Mouse (Mus musculus): ENCODE measurements at regions not wholly inside any gene's neighbourhood (a gene's known extent, or its start where the extent isn't known, plus 50 kb on each side); places are given as distances from the start of the nearest gene placed in this dataset.
A peak's percentile ranks its signal among the peaks of the same experiment; 100 is the strongest.

DNA sequence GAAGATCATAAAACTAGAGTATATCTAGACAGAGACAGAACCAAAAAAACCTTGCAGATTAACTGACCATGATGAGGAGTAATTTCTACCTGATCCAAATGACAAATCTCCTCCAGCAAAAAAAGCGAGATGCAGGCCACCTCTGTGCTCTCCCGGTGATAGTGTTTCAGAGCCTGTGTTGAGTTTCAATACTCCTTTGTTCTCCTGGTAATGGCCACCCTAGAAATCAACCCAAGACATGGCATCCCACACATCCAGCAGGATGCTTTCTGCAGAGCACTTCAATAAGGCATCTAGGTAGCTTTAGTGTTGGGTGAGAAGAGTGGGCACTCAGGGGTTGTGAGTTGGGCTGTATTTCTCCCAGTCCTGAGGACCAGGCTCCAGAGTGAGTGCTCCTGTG is 371.3 kb upstream of the Sall1 start:
- no peaks in the 10 kb centered on the region for H3K36me3 ChIP-seq (ENCODE audit: control insufficient read depth, insufficient read depth, low read length)
- no peaks in the 10 kb centered on the region; the same call in 1 of the 2 replicates for H3K4me1 ChIP-seq (replicated peaks; ENCODE audit: control insufficient read depth, insufficient read depth, low read length)
- H3K4me3 ChIP-seq (ENCODE audit: low read depth, low read length): no peak overlapping the region
- ATAC-seq (replicated peaks; ENCODE audit: low FRiP score) (no peak), DNase-seq (ENCODE audit: low spot score) (no peak)
- H3K27me3 ChIP-seq (ENCODE audit: control insufficient read depth, insufficient read depth, low read length): no peaks in the 10 kb centered on the region
- 83% methylated on average over 2 of the region's 2 CpGs for WGBS
- no peak overlapping the region for H3K27ac ChIP-seq (ENCODE audit: low read depth, low read length)
- H3K9ac ChIP-seq (ENCODE audit: low read length): no peak overlapping the region
- H3K4me2 ChIP-seq (ENCODE audit: low read depth, low read length, severe bottlenecking): no peak overlapping the region
- H3K9me3 ChIP-seq (ENCODE audit: control insufficient read depth, low read length): no peaks in the 10 kb centered on the region

DNA sequence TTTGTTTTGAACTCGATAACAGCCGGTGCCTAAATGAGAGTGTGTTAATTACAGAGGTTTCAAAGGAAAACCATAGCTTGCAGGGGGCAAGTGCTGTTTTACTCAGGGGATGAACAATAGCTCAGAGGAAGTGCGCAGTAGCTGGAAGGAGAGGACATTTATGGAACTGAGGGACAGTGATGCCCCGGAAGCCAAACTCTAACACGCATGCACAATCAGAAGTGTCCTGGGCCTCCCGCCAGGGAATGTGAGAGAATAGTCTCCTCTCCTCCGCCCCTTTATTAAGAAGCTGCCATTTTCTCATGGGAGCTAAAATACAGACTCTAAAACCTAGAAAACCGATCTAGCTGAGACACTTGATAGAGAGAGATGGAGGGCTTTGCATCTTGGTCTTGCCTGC is 368.5 kb upstream of the Sall1 start:
- WGBS: 76% methylated on average over 8 of the region's 8 CpGs
- Histone ChIP-seq H3K9ac (ENCODE audit: low read length) (no peak overlapping the region), H3K9me3 (ENCODE audit: control insufficient read depth, low read length) (no peaks in the 10 kb centered on the region), H3K4me1 (replicated peaks; ENCODE audit: control insufficient read depth, insufficient read depth, low read length) (no peaks in the 10 kb centered on the region; the same call in 1 of the 2 replicates), H3K4me2 (ENCODE audit: low read depth, low read length, severe bottlenecking) (no peak overlapping the region), H3K36me3 (ENCODE audit: control insufficient read depth, insufficient read depth, low read length) (no peaks in the 10 kb centered on the region), H3K27ac (ENCODE audit: low read depth, low read length) (no peak overlapping the region), H3K27me3 (ENCODE audit: control insufficient read depth, insufficient read depth, low read length) (no peaks in the 10 kb centered on the region), H3K4me3 (ENCODE audit: low read depth, low read length) (no peak overlapping the region)
- DNase-seq (ENCODE audit: low spot score) (no peak), ATAC-seq (replicated peaks; ENCODE audit: low FRiP score) (no peak)

DNA sequence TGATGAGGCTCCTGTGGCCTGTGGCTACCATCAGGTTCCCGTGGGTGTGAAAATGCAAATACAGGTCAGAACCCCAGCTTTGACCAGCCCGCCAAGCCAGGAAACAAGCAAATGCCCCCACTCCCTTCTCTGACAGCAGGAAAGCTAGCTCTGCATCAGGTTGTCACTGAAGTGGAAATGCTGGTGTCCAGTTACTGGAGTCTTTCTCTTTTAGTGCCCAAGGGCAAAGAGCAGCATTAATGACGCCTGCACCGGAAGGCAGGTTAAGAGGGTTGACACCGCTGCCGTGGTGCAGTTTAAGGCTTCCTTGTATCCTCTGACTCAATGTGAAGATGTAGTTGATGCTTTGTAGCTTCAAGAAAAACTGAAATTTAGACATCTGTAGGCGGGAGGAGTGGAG is 368.1 kb upstream of the Sall1 start:
- 28% methylated on average over 7 of the region's 7 CpGs for WGBS
- DNase-seq (ENCODE audit: low spot score): no peak
- ATAC-seq (replicated peaks; ENCODE audit: low FRiP score): no peak
- Histone ChIP-seq H3K36me3 (ENCODE audit: control insufficient read depth, insufficient read depth, low read length) (no peaks in the 10 kb centered on the region), H3K4me3 (ENCODE audit: low read depth, low read length) (no peak overlapping the region), H3K4me2 (ENCODE audit: low read depth, low read length, severe bottlenecking) (no peak overlapping the region), H3K4me1 (replicated peaks; ENCODE audit: control insufficient read depth, insufficient read depth, low read length) (no peaks in the 10 kb centered on the region; the same call in 1 of the 2 replicates), H3K27ac (ENCODE audit: low read depth, low read length) (no peak overlapping the region), H3K9ac (ENCODE audit: low read length) (no peak overlapping the region), H3K9me3 (ENCODE audit: control insufficient read depth, low read length) (no peaks in the 10 kb centered on the region), H3K27me3 (ENCODE audit: control insufficient read depth, insufficient read depth, low read length) (no peaks in the 10 kb centered on the region)

DNA sequence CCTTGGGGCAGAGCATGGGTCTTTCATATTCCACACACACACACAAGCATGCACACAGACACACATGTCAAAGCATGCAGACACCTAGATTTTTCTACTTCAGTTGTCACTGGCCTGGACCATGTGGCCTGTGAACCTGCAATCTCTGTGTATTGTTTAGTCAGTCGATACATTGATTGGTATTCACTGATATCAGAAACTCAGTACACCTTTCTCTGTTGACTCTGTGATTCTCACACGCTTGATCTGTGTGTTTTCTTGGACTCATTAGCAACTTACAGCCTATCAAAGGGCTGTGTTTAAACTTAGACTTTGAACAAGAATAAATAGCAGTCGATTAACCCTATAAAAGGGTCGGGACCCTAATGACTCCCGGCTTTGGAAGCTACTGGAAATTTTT is 362.7 kb upstream of the Sall1 start:
- Histone ChIP-seq H3K27ac (ENCODE audit: low read depth, low read length) (no peak overlapping the region), H3K9ac (ENCODE audit: low read length) (no peak overlapping the region), H3K4me2 (ENCODE audit: low read depth, low read length, severe bottlenecking) (no peak overlapping the region), H3K4me3 (ENCODE audit: low read depth, low read length) (no peak overlapping the region), H3K27me3 (ENCODE audit: control insufficient read depth, insufficient read depth, low read length) (no peaks in the 10 kb centered on the region), H3K9me3 (ENCODE audit: control insufficient read depth, low read length) (no peaks in the 10 kb centered on the region), H3K36me3 (ENCODE audit: control insufficient read depth, insufficient read depth, low read length) (no peaks in the 10 kb centered on the region), H3K4me1 (replicated peaks; ENCODE audit: control insufficient read depth, insufficient read depth, low read length) (no peaks in the 10 kb centered on the region)
- no peak for DNase-seq (ENCODE audit: low spot score)
- WGBS: 90% methylated on average over 5 of the region's 5 CpGs
- no peak for ATAC-seq (replicated peaks; ENCODE audit: low FRiP score)

DNA sequence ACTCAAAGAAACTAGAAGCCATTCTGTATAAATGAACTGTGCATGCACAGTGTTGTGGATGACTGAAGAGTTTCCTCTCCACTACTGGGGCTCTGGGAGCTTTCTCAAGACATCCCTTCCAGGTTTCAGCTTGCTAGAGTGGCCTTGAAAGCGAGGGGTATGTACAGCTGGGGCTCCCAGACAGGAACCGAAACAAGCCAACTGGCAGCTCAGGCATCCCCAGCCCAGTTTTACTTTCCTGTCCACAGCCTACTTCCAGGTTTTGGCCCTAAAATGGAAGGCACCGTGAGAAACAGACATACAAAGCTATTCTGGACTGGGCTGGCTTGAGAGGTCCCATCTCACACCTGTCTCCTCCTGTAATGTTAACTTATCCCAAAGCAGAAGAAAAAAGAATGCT is 360.3 kb upstream of the Sall1 start:
- ATAC-seq (replicated peaks; ENCODE audit: low FRiP score) (no peak), DNase-seq (ENCODE audit: low spot score) (no peak)
- Histone ChIP-seq H3K9me3 (ENCODE audit: control insufficient read depth, low read length) (no peaks in the 10 kb centered on the region), H3K4me2 (ENCODE audit: low read depth, low read length, severe bottlenecking) (no peak overlapping the region), H3K9ac (ENCODE audit: low read length) (no peak overlapping the region), H3K4me1 (replicated peaks; ENCODE audit: control insufficient read depth, insufficient read depth, low read length) (no peaks in the 10 kb centered on the region), H3K27ac (ENCODE audit: low read depth, low read length) (no peak overlapping the region), H3K4me3 (ENCODE audit: low read depth, low read length) (no peak overlapping the region), H3K36me3 (ENCODE audit: control insufficient read depth, insufficient read depth, low read length) (no peaks in the 10 kb centered on the region), H3K27me3 (ENCODE audit: control insufficient read depth, insufficient read depth, low read length) (no peaks in the 10 kb centered on the region)
- WGBS: 93% methylated on average over 3 of the region's 3 CpGs

DNA sequence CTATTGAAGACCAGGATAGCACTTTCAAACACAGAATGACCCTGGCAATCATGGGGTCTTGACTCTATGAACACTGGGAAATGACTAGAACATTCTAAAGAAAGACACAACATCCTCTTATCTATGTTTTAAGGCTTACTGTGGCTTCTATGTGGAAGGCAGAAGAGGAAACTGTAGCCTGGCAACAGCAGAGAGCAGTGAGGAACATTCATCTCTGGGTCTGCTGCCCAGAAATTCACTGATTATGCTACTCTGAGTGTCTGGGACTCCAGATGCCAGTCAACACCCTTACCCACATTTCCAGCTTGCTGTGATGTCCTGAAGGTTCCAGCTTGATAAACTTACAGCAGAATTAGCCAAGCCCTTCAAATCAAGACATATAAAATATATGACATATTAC is 352.7 kb upstream of the Sall1 start:
- H3K4me2 ChIP-seq (ENCODE audit: low read depth, low read length, severe bottlenecking): no peak overlapping the region
- no peak overlapping the region for H3K9ac ChIP-seq (ENCODE audit: low read length)
- H3K27ac ChIP-seq (ENCODE audit: low read depth, low read length): no peak overlapping the region
- no peaks in the 10 kb centered on the region for H3K36me3 ChIP-seq (ENCODE audit: control insufficient read depth, insufficient read depth, low read length)
- no peaks in the 10 kb centered on the region for H3K9me3 ChIP-seq (ENCODE audit: control insufficient read depth, low read length)
- ATAC-seq (replicated peaks; ENCODE audit: low FRiP score) (no peak), DNase-seq (ENCODE audit: low spot score) (no peak)
- H3K4me1 ChIP-seq (replicated peaks; ENCODE audit: control insufficient read depth, insufficient read depth, low read length): no peaks in the 10 kb centered on the region
- no peaks in the 10 kb centered on the region for H3K27me3 ChIP-seq (ENCODE audit: control insufficient read depth, insufficient read depth, low read length)
- H3K4me3 ChIP-seq (ENCODE audit: low read depth, low read length): no peak overlapping the region

DNA sequence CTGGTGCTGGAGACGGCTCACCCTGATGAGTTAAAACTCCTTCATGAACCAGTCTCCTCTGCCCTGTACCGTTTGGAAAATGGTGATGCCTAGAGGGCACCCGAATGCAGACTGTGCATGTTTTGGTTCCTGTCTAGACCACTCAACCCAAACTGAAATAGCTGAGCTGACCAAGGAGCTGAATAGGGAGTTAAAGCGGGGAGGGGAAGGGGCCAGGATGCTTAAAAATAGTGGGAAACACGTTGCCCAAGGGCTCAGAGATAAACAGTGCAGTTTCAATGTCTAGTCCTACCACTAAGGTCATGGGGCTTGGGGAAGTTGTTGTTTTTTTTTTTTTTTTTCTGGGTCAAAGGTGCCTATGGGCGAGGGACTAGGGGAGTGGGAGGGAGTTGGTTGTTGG is 348.8 kb upstream of the Sall1 start:
- no peak overlapping the region for H3K4me3 ChIP-seq (ENCODE audit: low read depth, low read length)
- DNase-seq (ENCODE audit: low spot score): no peak
- no peaks in the 10 kb centered on the region for H3K27me3 ChIP-seq (ENCODE audit: control insufficient read depth, insufficient read depth, low read length)
- H3K4me2 ChIP-seq (ENCODE audit: low read depth, low read length, severe bottlenecking): no peak overlapping the region
- no peak for ATAC-seq (replicated peaks; ENCODE audit: low FRiP score)
- no peak overlapping the region for H3K9ac ChIP-seq (ENCODE audit: low read length)
- no peaks in the 10 kb centered on the region for H3K36me3 ChIP-seq (ENCODE audit: control insufficient read depth, insufficient read depth, low read length)
- H3K4me1 ChIP-seq (replicated peaks; ENCODE audit: control insufficient read depth, insufficient read depth, low read length): peaks cover 13% of the 10 kb centered on the region; the same call in 1 of the 2 replicates
- H3K9me3 ChIP-seq (ENCODE audit: control insufficient read depth, low read length): no peaks in the 10 kb centered on the region
- no peak overlapping the region for H3K27ac ChIP-seq (ENCODE audit: low read depth, low read length)
- WGBS: 76% methylated on average over 6 of the region's 6 CpGs

DNA sequence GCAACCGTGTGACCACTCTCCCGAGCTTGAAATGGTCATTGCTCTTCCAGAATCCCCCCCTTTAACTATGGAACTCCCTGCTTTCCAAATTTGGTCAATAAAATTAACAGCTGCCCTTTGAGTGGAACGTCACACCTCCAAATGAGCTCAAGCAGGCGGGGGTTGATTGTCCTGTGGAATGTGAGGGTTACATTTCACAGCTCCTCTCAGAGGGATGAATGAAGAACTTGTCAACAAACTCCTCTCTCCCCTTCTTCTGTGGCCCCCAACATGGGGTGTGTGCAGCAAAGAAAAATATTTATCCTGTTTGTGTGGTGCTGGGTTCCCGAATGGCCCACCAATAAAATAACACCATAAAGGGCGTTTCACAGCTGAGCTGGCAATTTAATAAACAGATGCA is 344.8 kb upstream of the Sall1 start:
- no peaks in the 10 kb centered on the region for H3K9me3 ChIP-seq (ENCODE audit: control insufficient read depth, low read length)
- H3K4me3 ChIP-seq (ENCODE audit: low read depth, low read length): no peak overlapping the region
- WGBS: 23% methylated on average over 6 of the region's 6 CpGs
- no peak overlapping the region for H3K27ac ChIP-seq (ENCODE audit: low read depth, low read length)
- H3K4me1 ChIP-seq (replicated peaks; ENCODE audit: control insufficient read depth, insufficient read depth, low read length): peaks cover 29% of the 10 kb centered on the region; the same call in 1 of the 2 replicates
- H3K9ac ChIP-seq (ENCODE audit: low read length): no peak overlapping the region
- no peak for ATAC-seq (replicated peaks; ENCODE audit: low FRiP score)
- H3K4me2 ChIP-seq (ENCODE audit: low read depth, low read length, severe bottlenecking): no peak overlapping the region
- no peaks in the 10 kb centered on the region for H3K27me3 ChIP-seq (ENCODE audit: control insufficient read depth, insufficient read depth, low read length)
- no peaks in the 10 kb centered on the region for H3K36me3 ChIP-seq (ENCODE audit: control insufficient read depth, insufficient read depth, low read length)
- no peak for DNase-seq (ENCODE audit: low spot score)

DNA sequence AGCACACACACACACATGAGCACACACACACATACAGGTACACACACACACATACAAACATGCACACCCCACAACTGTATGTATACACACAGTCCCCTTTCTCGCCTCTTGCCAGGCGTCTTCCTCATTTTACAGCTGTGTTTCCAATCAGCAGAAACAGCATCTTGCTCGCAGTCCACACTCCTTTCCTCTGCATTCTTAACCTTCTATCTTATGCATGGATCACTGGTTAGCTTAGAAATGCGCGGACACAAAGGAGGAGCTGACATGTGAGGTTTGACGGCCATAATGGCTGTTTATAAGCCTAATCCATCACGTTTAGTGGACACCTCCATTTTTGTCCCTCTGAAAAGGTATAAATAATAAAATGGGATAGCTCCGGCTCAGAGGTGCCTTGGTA is 343.3 kb upstream of the Sall1 start:
- H3K4me1 ChIP-seq (replicated peaks; ENCODE audit: control insufficient read depth, insufficient read depth, low read length): peaks cover 33% of the 10 kb centered on the region
- H3K36me3 ChIP-seq (ENCODE audit: control insufficient read depth, insufficient read depth, low read length): no peaks in the 10 kb centered on the region
- H3K27me3 ChIP-seq (ENCODE audit: control insufficient read depth, insufficient read depth, low read length): no peaks in the 10 kb centered on the region
- H3K9ac ChIP-seq (ENCODE audit: low read length): no peak overlapping the region; the same call in 1 of the 2 replicates
- ATAC-seq (replicated peaks; ENCODE audit: low FRiP score) (peak; percentile 51; the same call in 1 of the 2 replicates), DNase-seq (ENCODE audit: low spot score) (no peak)
- no peaks in the 10 kb centered on the region for H3K9me3 ChIP-seq (ENCODE audit: control insufficient read depth, low read length)
- WGBS: 23% methylated on average over 8 of the region's 8 CpGs
- peak overlapping the region; percentile 18; the same call in 1 of the 2 replicates for H3K4me2 ChIP-seq (ENCODE audit: low read depth, low read length, severe bottlenecking)
- H3K27ac ChIP-seq (ENCODE audit: low read depth, low read length): no peak overlapping the region
- H3K4me3 ChIP-seq (ENCODE audit: low read depth, low read length): no peak overlapping the region
